Mouse (Mus musculus) B cell, adult 2 months (primary cell): ENCODE data around the gene Tcfl5.

Experiments used
- DNase-seq, 2 experiments: peaks; one replicate each; pipeline ENCODE4 v3.0.0; 2022

The Tcfl5 gene

GRCm38 (mm10) chr2:180597490-180597889, 45.0 kb downstream of the Tcfl5 start, which contains the start of gene Col9a3:
Col9a3 (plus strand) TSS chr2:180597790.
- DNase-seq = no peak

- peak; percentile 89 to 91 for DNase-seq
These were observed 53.2 kb downstream of the Tcfl5 start, which contains the start of gene Ogfr for GRCm38 (mm10) chr2:180589123-180589831. Ogfr (plus strand) TSS chr2:180589245.

DNA sequence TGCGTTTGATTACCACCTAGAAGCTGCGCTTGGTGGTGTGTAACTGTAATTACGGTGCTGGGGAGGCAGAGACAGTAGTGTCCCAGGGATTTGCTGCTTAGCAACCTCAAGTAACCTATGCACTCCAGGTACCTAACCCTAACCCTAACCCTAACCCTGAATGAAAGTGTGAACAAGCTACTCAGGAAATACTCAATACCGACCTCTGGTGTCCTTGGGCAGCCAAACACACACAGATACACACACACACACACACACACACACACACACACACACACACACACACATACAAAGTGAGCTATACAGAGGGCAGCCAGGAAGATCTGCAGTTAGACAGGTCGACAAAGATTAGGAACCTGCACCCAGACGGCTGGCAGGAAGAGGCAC, 53.8 kb downstream of the Tcfl5 start:
- DNase-seq = peak in 1 of 2 experiments; percentile 59

DNA sequence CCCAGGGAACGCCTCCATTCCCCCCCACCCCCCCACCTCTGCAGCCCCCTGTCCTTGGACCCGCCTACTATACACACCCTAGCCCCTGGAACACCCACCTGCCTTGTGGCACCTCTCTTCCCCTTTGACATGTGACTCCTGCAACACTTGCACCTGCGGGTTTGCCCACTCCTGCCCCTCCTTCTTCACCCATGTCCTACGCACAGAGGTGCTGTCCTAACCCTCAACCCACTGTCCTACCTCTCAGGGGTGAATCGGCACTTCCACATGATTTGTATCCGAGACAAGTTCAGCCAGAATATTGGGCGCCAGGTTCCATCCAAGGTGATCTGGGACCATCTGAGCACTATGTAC, 59.4 kb downstream of the Tcfl5 start:
- DNase-seq = peak; percentile 36 to 43

GRCm38 (mm10) chr2:180582481-180583153, 59.9 kb downstream of the Tcfl5 start:
- DNase-seq = peak; percentile 97 to 98

DNA sequence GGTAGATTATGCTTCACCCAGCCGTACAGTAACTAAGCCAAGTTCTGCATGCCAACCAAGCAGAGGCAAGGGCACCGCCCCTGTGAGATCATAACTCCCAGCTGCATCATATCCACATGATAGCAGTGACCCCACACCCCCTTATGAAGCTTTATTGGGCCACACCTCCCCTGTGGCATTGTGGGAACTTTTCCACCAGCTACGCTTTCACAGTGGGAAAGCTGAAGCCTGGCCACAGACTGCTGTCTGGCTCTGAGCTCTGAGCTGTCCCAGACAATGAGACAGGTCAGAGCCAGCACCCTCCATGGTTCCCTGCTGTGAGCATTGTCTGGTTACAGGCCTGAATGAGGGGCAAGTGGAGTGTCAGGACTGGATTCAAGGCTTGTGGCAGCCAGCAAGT, 61.5 kb downstream of the Tcfl5 start, which contains the start of gene Mrgbp:
Gene Mrgbp, plus strand, starts transcription at position 303 of the 400 bp plus-strand sequence.
- DNase-seq = no peak

- peak; percentile 83 for DNase-seq
These were observed 63.8 kb downstream of the Tcfl5 start for GRCm38 (mm10) chr2:180578686-180579085.

- DNase-seq = no peak
These were observed 66.0 kb downstream of the Tcfl5 start for GRCm38 (mm10) chr2:180576482-180576881.
